Mouse (Mus musculus) hindbrain, embryonic 13.5 days (tissue): ENCODE results near the gene Tfeb. TPM values are rescaled to one million over a fixed set of nuclear protein-coding genes. Genes with fewer than 3 reads are reported as not detected.

ENCODE experiments used
- ATAC-seq: fragments of 200-750 bp; cut with Nextera tagmentation; 2 replicates; pipeline ENCODE4 v1.8.0; 2017; ENCODE audit warnings: moderate TSS enrichment; ENCODE audit not compliant: low FRiP score
- H3K27ac ChIP-seq: fragments of 300-500 bp; sonication (generic); 2 replicates; pipeline ENCODE4 v1.5.1; 2015; ENCODE audit warnings: inconsistent platforms, mild to moderate bottlenecking, moderate library complexity
- H3K27me3 ChIP-seq: fragments of 300-500 bp; sonication (generic); 2 replicates; pipeline ENCODE4 v1.6.1; 2015; ENCODE audit warnings: mild to moderate bottlenecking, inconsistent platforms
- H3K36me3 ChIP-seq: fragments of 300-500 bp; sonication (generic); 2 replicates; pipeline ENCODE4 v1.6.1; 2015; ENCODE audit warnings: mild to moderate bottlenecking, inconsistent platforms
- H3K4me1 ChIP-seq: fragments of 300-500 bp; sonication (generic); replicated peaks from 2 replicates; pipeline ENCODE4 v1.6.1; 2015; ENCODE audit warnings: inconsistent platforms
- H3K4me2 ChIP-seq: fragments of 300-500 bp; sonication (generic); 2 replicates; pipeline ENCODE4 v1.6.1; 2015; ENCODE audit warnings: inconsistent platforms, mild to moderate bottlenecking, moderate library complexity
- H3K4me3 ChIP-seq: fragments of 300-500 bp; sonication (generic); 2 replicates; pipeline ENCODE4 v1.5.1; 2015; ENCODE audit warnings: mild to moderate bottlenecking, inconsistent platforms
- H3K9ac ChIP-seq: fragments of 300-500 bp; sonication (generic); 2 replicates; pipeline ENCODE4 v1.6.1; 2015; ENCODE audit warnings: mild to moderate bottlenecking, inconsistent platforms
- H3K9me3 ChIP-seq: fragments of 300-500 bp; sonication (generic); 2 replicates; pipeline ENCODE4 v1.6.1; 2016; ENCODE audit warnings: inconsistent platforms
- WGBS: fragments of 180-500 bp; shearing (Covaris S2); methylation state at CpG from one replicate; pipeline ENCODE4 v1.1.7; 2015; 5-methylcytosine and 5-hydroxymethylcytosine counted together
- polyA plus RNA-seq: library from polyadenylated mRNA; unstranded; fragments of >200 nt; fragmentation: Nextera tagmentation; extraction: Ambion mirVana; gene quantifications from 2 replicates; pipeline ENCODE4 v1.2.1, GENCODE M21; 2015

Tfeb gene
- polyA plus RNA-seq, 1 experiment from 2014 or later, result 2.8 TPM

DNA sequence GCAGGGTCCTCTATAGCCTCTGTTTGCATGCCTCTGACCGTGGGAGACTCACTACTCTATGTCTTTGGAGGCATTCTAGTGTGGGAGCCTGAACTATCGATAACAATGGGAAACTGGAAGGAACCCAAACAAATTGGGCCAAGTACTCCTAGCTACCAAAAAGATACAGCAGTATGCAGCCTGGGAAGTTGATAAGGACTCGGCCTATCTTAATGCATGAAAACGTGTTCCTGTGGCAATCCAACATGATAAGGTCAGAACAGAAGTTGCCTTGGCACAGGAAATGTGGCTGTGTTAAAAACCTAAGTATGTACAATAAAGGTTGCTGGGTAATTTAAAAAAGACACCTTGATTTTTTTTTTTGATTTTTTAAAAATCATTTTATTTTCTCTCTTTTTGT, 15.6 kb upstream of the Tfeb start:
- ATAC-seq, result no peak
- Histone ChIP-seq H3K36me3 (no peaks in the 10 kb centered on the region), H3K4me3 (no peak overlapping the region), H3K4me2 (no peak overlapping the region), H3K27me3 (no peaks in the 10 kb centered on the region), H3K9ac (no peak overlapping the region), H3K9me3 (no peaks in the 10 kb centered on the region), H3K4me1 (no peaks in the 10 kb centered on the region), H3K27ac (no peak overlapping the region)
- 92% methylated on average over 4 of the region's 4 CpGs for WGBS

DNA sequence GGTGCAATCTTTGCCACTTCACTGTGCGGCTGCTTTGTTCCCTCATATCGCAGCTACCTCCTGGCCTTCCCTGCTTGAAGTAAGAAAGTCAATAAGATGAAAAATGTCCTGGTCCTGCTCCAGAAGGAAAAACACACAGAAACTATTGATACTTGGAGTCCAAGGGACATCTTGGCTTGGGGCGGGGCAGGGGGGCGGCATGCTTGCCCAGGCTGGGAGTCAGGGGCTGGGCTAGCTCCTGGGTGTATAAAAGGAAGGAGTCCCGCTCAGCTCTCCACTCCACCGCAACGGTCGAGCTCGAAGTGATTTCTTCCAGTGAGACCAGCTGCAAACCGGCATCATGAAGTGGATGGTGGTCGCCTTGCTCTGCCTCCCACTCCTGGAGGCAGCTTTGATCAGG, 10.3 kb upstream of the Tfeb start, which contains the start of gene Pgc:
Gene Pgc, plus strand, starts transcription at position 277 of the 400 bp plus-strand sequence.
- no peak for ATAC-seq
- H3K36me3 ChIP-seq, result no peaks in the 10 kb centered on the region
- H3K9me3 ChIP-seq, result no peaks in the 10 kb centered on the region
- WGBS, result 78% methylated on average over 11 of the region's 11 CpGs
- no peaks in the 10 kb centered on the region for H3K4me1 ChIP-seq
- no peak within 1 kb of the TSS for H3K4me2 ChIP-seq
- no peak within 1 kb of the TSS for H3K27ac ChIP-seq
- H3K27me3 ChIP-seq, result no peaks in the 10 kb centered on the region
- H3K9ac ChIP-seq, result no peak within 1 kb of the TSS
- H3K4me3 ChIP-seq, result no peak within 1 kb of the TSS

- Histone ChIP-seq H3K4me3 (no peak overlapping the region), H3K27me3 (0 out of 2 replicates have a peak, but pooled peaks cover 9% of the 10 kb centered on the region), H3K4me2 (no peak overlapping the region), H3K4me1 (no peaks in the 10 kb centered on the region), H3K27ac (no peak overlapping the region), H3K9me3 (no peaks in the 10 kb centered on the region), H3K36me3 (no peaks in the 10 kb centered on the region), H3K9ac (no peak overlapping the region)
- ATAC-seq, result no peak
- 51% methylated on average over 24 of the region's 24 CpGs for WGBS
Observed at GRCm38 (mm10) chr17:47730633-47731575, 5.9 kb upstream of the Tfeb start.

DNA sequence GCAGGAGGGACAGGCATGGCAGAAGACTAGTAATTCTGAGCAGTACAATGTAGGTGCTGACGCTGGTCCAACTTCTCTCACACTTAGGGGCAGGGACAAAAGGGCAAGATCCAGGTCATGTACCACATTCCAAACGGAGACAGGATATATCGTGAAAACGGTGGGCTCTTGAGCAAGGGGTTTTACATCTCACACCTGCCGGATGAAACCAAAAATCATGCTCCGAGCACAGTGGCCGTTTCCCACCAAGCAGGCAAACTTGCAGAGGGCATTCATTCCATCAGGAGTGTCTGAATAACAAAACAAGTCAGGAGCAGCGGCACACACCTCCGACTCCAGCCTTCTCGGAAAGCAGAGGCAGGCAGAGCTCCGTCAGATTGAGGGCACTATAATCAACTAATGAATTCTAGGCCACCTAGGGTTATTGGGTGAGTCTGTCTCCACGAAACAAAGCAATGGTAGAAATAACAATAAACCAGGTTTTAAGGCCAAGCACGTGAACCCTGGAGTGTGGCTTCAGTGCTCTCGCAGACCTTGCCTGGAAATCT, 1.2 kb upstream of the Tfeb start:
- no peaks in the 10 kb centered on the region for H3K9me3 ChIP-seq
- no peak overlapping the region for H3K4me2 ChIP-seq
- no peak overlapping the region for H3K4me3 ChIP-seq
- no peak for ATAC-seq
- 74% methylated on average over 14 of the region's 14 CpGs for WGBS
- H3K27me3 ChIP-seq, result peaks cover 43% of the 10 kb centered on the region
- no peak overlapping the region for H3K9ac ChIP-seq
- no peak overlapping the region for H3K27ac ChIP-seq
- H3K36me3 ChIP-seq, result no peaks in the 10 kb centered on the region
- H3K4me1 ChIP-seq, result peaks cover 28% of the 10 kb centered on the region

DNA sequence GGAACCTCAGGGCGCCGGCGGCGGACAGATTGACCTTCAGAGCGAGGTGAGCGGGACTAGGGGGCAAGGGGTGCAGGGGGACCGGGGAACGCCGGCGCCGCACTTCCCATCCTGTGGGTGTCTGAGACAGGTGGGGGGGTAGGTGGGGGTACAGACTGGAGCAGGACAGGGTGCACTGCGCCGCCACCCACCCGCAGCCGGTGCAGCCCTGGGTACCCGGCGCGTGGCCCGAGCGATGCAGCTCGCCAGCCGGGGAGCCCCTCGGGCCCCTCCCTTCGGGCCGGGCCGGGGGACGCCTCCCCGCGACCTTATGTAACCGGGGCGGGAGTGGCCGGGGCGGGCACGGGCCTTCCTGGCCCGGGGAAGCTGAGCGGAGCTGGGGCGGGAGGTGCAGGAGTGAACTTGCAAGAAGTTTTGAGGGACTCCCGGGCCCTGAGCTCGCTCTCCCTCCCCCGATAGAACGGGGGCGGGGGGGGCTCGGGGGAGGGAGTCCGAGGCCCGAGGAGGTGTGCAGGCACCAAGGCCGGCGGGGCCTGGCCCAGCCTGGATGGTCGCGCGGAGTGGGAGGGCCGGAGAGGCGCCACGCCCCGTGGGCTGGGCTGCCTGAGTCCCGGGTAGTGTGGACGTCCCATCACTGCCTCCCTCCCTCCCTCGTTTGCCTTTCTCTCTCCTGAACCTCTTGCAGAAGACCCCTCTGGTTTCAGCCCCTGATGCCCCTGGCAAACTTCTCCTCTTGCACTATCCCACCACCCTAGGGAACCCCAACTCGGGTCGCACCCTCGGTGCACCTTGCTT, 638 bp downstream of the Tfeb start:
- Histone ChIP-seq H3K4me1 (peaks cover 28% of the 10 kb centered on the region), H3K36me3 (no peaks in the 10 kb centered on the region), H3K27me3 (peaks cover 51% of the 10 kb centered on the region), H3K9me3 (no peaks in the 10 kb centered on the region), H3K4me3 (peak overlapping the region; percentile 55), H3K4me2 (peak overlapping the region; percentile 86), H3K27ac (no peak overlapping the region), H3K9ac (peak overlapping the region; percentile 65)
- peak; percentile 77 for ATAC-seq
- 2% methylated on average over 39 of the region's 60 CpGs for WGBS

DNA sequence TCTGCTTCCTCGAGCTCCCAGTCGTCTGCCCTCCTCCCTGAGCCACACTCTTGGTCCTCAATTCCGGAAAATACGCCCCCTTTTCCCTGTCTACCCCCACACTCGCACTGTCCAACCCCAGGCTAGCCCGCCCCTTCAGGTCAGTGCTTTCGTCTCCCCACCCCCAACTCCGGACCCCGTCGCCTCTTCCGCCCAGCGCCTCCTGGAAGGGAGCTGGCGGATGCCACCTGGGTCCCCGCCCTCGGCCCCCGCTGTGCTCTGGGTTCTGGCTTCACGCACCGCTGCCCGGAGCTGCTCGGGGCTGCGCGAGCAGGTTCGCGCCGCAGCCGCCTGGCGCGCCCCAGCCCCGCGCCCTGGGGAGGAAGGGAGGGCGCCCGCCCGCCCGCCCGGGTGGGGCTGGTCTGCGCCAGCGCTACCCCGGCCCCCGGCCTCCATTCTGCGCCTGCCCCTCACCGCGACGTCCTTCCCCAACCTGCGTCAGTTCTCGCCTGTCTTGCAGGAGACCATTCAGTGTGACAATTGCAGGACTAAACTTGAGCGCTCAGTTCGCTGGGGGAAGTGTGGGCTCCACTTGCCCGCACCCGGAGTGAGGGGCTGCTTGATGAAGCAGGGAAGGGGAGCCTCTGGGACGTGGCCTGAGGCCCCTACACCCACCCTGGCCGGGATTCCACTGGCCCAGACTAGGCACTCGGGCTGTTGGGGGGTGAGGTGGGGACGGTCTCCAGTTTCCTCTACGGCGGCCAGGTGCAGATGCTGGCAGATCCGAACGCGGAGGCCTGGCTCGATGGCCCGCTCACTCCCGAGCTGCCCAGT, 1.4 kb downstream of the Tfeb start:
- Histone ChIP-seq H3K27me3 (peaks cover 51% of the 10 kb centered on the region), H3K9me3 (no peaks in the 10 kb centered on the region), H3K36me3 (no peaks in the 10 kb centered on the region), H3K4me3 (peak overlapping the region; percentile 55), H3K9ac (peak overlapping the region; percentile 65), H3K4me2 (peak overlapping the region; percentile 86), H3K4me1 (peaks cover 28% of the 10 kb centered on the region), H3K27ac (no peak overlapping the region)
- ATAC-seq, result peak; percentile 42
- WGBS, result under 1% methylated on average over 56 of the region's 61 CpGs

- WGBS, result 4% methylated on average over 20 of the region's 20 CpGs
- Histone ChIP-seq H3K36me3 (no peaks in the 10 kb centered on the region), H3K9ac (peak overlapping the region; percentile 65; the same call in 1 of the 2 replicates), H3K27me3 (peaks cover 51% of the 10 kb centered on the region), H3K4me1 (peaks cover 28% of the 10 kb centered on the region), H3K4me2 (peak overlapping the region; percentile 86), H3K27ac (no peak overlapping the region), H3K4me3 (peak overlapping the region; percentile 55), H3K9me3 (no peaks in the 10 kb centered on the region)
- no peak for ATAC-seq
Observed at GRCm38 (mm10) chr17:47738879-47739798, 2.3 kb downstream of the Tfeb start.

- no peak overlapping the region for H3K4me2 ChIP-seq
- H3K9ac ChIP-seq, result no peak overlapping the region
- H3K27ac ChIP-seq, result no peak overlapping the region
- H3K27me3 ChIP-seq, result peaks cover 48% of the 10 kb centered on the region
- no peaks in the 10 kb centered on the region for H3K36me3 ChIP-seq
- no peaks in the 10 kb centered on the region for H3K9me3 ChIP-seq
- no peak overlapping the region for H3K4me3 ChIP-seq
- WGBS, result 53% methylated on average over 2 of the region's 2 CpGs
- no peak for ATAC-seq
- H3K4me1 ChIP-seq, result peaks cover 28% of the 10 kb centered on the region
Observed at GRCm38 (mm10) chr17:47740186-47740585, 3.4 kb downstream of the Tfeb start.

- Histone ChIP-seq H3K9me3 (no peaks in the 10 kb centered on the region), H3K4me1 (peaks cover 16% of the 10 kb centered on the region), H3K4me2 (no peak overlapping the region), H3K27ac (no peak overlapping the region), H3K36me3 (no peaks in the 10 kb centered on the region), H3K9ac (no peak overlapping the region), H3K4me3 (no peak overlapping the region), H3K27me3 (peaks cover 29% of the 10 kb centered on the region)
- WGBS, result 48% methylated on average over 16 of the region's 16 CpGs
- ATAC-seq, result no peak
Observed at GRCm38 (mm10) chr17:47742991-47743734, 6.3 kb downstream of the Tfeb start.

GRCm38 (mm10) chr17:47744086-47744485, 7.3 kb downstream of the Tfeb start:
- H3K27ac ChIP-seq, result no peak overlapping the region
- H3K27me3 ChIP-seq, result peaks cover 19% of the 10 kb centered on the region
- peaks cover 7% of the 10 kb centered on the region for H3K4me1 ChIP-seq
- no peak overlapping the region for H3K4me3 ChIP-seq
- H3K36me3 ChIP-seq, result no peaks in the 10 kb centered on the region
- H3K9ac ChIP-seq, result no peak overlapping the region
- H3K9me3 ChIP-seq, result no peaks in the 10 kb centered on the region
- no peak overlapping the region for H3K4me2 ChIP-seq
- ATAC-seq, result no peak
- WGBS, result 94% methylated on average over 14 of the region's 14 CpGs
